Mouse (Mus musculus): ENCODE data around the gene Cpne1.

- no peak for TF ChIP-seq CTCF (conservative IDR thresholded peaks at IDR 0.05; ENCODE audit: insufficient read depth, insufficient read length, low read depth, low read length)
- no peak for TF ChIP-seq POLR2A (IDR thresholded peaks at IDR 0.05; ENCODE audit: low read depth, low read length)
Measured at GRCm38 (mm10) chr2:156042903-156043302, 68.9 kb downstream of the Cpne1 start.

Measured in kidney, adult 2 months (tissue).